Mouse (Mus musculus): ENCODE measurements around the gene Stxbp6. TPM values are rescaled to one million over a fixed set of nuclear protein-coding genes. Genes with fewer than 3 reads are reported as not detected.

The Stxbp6 gene
- total and polyA plus RNA-seq, 3 experiments = not detected

DNA sequence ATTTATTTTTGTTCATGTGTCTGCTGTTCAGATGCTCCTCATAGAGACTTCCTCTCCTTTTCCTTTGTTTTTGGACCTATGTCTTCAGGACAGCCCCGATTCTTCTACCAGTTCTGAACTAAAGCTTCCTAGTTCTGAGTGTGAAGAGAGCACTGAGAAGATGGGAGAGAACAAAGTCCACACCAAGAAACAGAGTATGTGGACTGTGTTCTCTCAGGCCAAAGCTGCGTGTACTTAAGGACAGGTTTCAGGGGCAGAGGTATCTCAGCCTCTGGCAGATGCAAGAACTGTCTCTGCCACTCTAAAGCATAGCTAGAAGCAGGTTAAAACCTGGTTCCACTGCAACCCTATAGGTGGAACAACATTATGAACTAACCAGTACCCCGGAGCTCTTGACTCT is 151.2 kb downstream of the Stxbp6 start:
- no peaks in the 10 kb centered on the region for H3K36me3 ChIP-seq (ENCODE audit: control insufficient read depth in 1 of 2, insufficient read depth in 2 of 2, low read length in 2 of 2)
- H3K9me3 ChIP-seq (replicated peaks; ENCODE audit: insufficient read depth, low read length) = no peaks in the 10 kb centered on the region
- no peak for DNase-seq (ENCODE audit: low read depth, low spot score)
- TF ChIP-seq GATA1 (IDR thresholded peaks at IDR 0.05; ENCODE audit: low read depth, low read length) (no peak), MXI1 (IDR thresholded peaks at IDR 0.05; ENCODE audit: low read depth, low read length) (no peak), NRF1 (IDR thresholded peaks at IDR 0.05; ENCODE audit: insufficient read depth, low read depth, low read length, poor library complexity, severe bottlenecking) (no peak), MYB (IDR thresholded peaks at IDR 0.05; ENCODE audit: low read depth, low read length) (no peak), GABPA (IDR thresholded peaks at IDR 0.05; ENCODE audit: low read depth, low read length) (no peak), CHD2 (IDR thresholded peaks at IDR 0.05; ENCODE audit: low read length) (no peak), MAX (IDR thresholded peaks at IDR 0.05; ENCODE audit: low read length) (no peak)
- H3K4me1 ChIP-seq (ENCODE audit: control insufficient read depth in 1 of 2, insufficient read depth in 2 of 2, low read length in 2 of 2) = no peaks in the 10 kb centered on the region
- no peak overlapping the region for H3K4me3 ChIP-seq (ENCODE audit: control insufficient read depth in 1 of 2, insufficient read depth in 1 of 2, low read depth in 2 of 2, low read length in 2 of 2)
- H3K27ac ChIP-seq (ENCODE audit: control insufficient read depth, low read depth, low read length) = no peak overlapping the region
- H3K79me2 ChIP-seq (ENCODE audit: control insufficient read depth, insufficient read depth, low read length, poor library complexity) = no peaks in the 10 kb centered on the region
- no peak overlapping the region for H3K9ac ChIP-seq (ENCODE audit: control insufficient read depth, low read depth, low read length, poor library complexity, severe bottlenecking)
- H3K27me3 ChIP-seq (ENCODE audit: control insufficient read depth in 1 of 2, insufficient read depth in 2 of 2, low read length in 2 of 2) = no peaks in the 10 kb centered on the region

GRCm38 (mm10) chr12:44922241-44922640 is 152.3 kb downstream of the Stxbp6 start:
- no peak for DNase-seq (ENCODE audit: low read depth, low spot score)
- no peaks in the 10 kb centered on the region for H3K27me3 ChIP-seq (ENCODE audit: control insufficient read depth in 1 of 2, insufficient read depth in 2 of 2, low read length in 2 of 2)
- H3K27ac ChIP-seq (ENCODE audit: control insufficient read depth, low read depth, low read length) = no peak overlapping the region
- H3K4me1 ChIP-seq (ENCODE audit: control insufficient read depth in 1 of 2, insufficient read depth in 2 of 2, low read length in 2 of 2) = no peaks in the 10 kb centered on the region
- TF ChIP-seq JUND (IDR thresholded peaks at IDR 0.05; ENCODE audit: low read depth, low read length) = no peak
- TF ChIP-seq SIN3A (IDR thresholded peaks at IDR 0.05; ENCODE audit: low read length) = no peak
- no peak for TF ChIP-seq GATA1 (IDR thresholded peaks at IDR 0.05; ENCODE audit: low read depth, low read length)
- no peak for TF ChIP-seq MYB (IDR thresholded peaks at IDR 0.05; ENCODE audit: low read depth, low read length)
- TF ChIP-seq POLR2AphosphoS2 (IDR thresholded peaks at IDR 0.05; ENCODE audit: low read length) = no peak
- no peak for TF ChIP-seq RAD21 (IDR thresholded peaks at IDR 0.05; ENCODE audit: low read depth, low read length)
- no peak for TF ChIP-seq SMC3 (IDR thresholded peaks at IDR 0.05; ENCODE audit: low read depth, low read length)
- no peak for TF ChIP-seq MAZ (IDR thresholded peaks at IDR 0.05; ENCODE audit: low read depth, low read length)
- TF ChIP-seq CHD2 (IDR thresholded peaks at IDR 0.05; ENCODE audit: low read length) = no peak
- no peak for TF ChIP-seq TBP (IDR thresholded peaks at IDR 0.05; ENCODE audit: low read depth, low read length)
- TF ChIP-seq NRF1 (IDR thresholded peaks at IDR 0.05; ENCODE audit: insufficient read depth, low read depth, low read length, poor library complexity, severe bottlenecking) = no peak
- no peak for TF ChIP-seq ETS1 (IDR thresholded peaks at IDR 0.05; ENCODE audit: low read depth, low read length)
- TF ChIP-seq MYC (IDR thresholded peaks at IDR 0.05; ENCODE audit: low read depth, low read length) = no peak
- no peaks in the 10 kb centered on the region for H3K36me3 ChIP-seq (ENCODE audit: control insufficient read depth in 1 of 2, insufficient read depth in 2 of 2, low read length in 2 of 2)
- H3K9ac ChIP-seq (ENCODE audit: control insufficient read depth, low read depth, low read length, poor library complexity, severe bottlenecking) = no peak overlapping the region
- H3K4me3 ChIP-seq (ENCODE audit: control insufficient read depth in 1 of 2, insufficient read depth in 1 of 2, low read depth in 2 of 2, low read length in 2 of 2) = no peak overlapping the region
- H3K9me3 ChIP-seq (replicated peaks; ENCODE audit: insufficient read depth, low read length) = no peaks in the 10 kb centered on the region
- no peaks in the 10 kb centered on the region for H3K79me2 ChIP-seq (ENCODE audit: control insufficient read depth, insufficient read depth, low read length, poor library complexity)

DNA sequence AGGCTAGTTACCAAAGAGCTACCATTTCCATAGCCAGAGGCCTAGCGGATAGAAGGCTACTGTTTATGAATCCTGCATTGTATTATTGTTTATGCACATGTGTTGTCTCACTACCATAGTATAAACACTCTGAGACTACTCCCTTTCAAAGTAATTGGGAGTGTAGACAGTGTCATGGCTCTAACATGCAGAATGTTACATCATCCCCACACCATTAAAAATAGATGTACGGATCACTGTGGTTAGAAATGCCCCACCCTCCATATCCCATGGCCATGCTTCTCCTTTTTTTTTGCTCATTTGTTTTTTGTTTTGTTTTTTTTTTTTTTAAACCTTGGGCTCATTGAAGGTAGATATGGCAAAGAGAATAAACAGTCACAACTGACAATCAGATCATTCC is 154.9 kb downstream of the Stxbp6 start:
- Histone ChIP-seq H3K9ac (ENCODE audit: control insufficient read depth, low read depth, low read length, poor library complexity, severe bottlenecking) (no peak overlapping the region), H3K4me1 (ENCODE audit: control insufficient read depth in 1 of 2, insufficient read depth in 2 of 2, low read length in 2 of 2) (no peaks in the 10 kb centered on the region), H3K27me3 (ENCODE audit: control insufficient read depth in 1 of 2, insufficient read depth in 2 of 2, low read length in 2 of 2) (no peaks in the 10 kb centered on the region), H3K4me3 (ENCODE audit: control insufficient read depth in 1 of 2, insufficient read depth in 1 of 2, low read depth in 2 of 2, low read length in 2 of 2) (no peak overlapping the region), H3K9me3 (replicated peaks; ENCODE audit: insufficient read depth, low read length) (no peaks in the 10 kb centered on the region), H3K27ac (ENCODE audit: control insufficient read depth, low read depth, low read length) (no peak overlapping the region), H3K36me3 (ENCODE audit: control insufficient read depth in 1 of 2, insufficient read depth in 2 of 2, low read length in 2 of 2) (no peaks in the 10 kb centered on the region), H3K79me2 (ENCODE audit: control insufficient read depth, insufficient read depth, low read length, poor library complexity) (no peaks in the 10 kb centered on the region)
- no peak for DNase-seq (ENCODE audit: low read depth, low spot score)
- TF ChIP-seq CHD1 (IDR thresholded peaks at IDR 0.05; ENCODE audit: low read depth, low read length) (no peak), SMC3 (IDR thresholded peaks at IDR 0.05; ENCODE audit: low read depth, low read length) (no peak), RCOR1 (IDR thresholded peaks at IDR 0.05; ENCODE audit: low read depth, low read length) (no peak), MEF2A (IDR thresholded peaks at IDR 0.05; ENCODE audit: extremely low read depth, insufficient replicate concordance, low read depth, low read length, poor library complexity, severe bottlenecking) (no peak), MYC (IDR thresholded peaks at IDR 0.05; ENCODE audit: low read depth, low read length) (no peak), ZNF384 (IDR thresholded peaks at IDR 0.05; ENCODE audit: low read depth, low read length) (no peak), ELF1 (IDR thresholded peaks at IDR 0.05; ENCODE audit: low read depth, low read length) (no peak), JUND (IDR thresholded peaks at IDR 0.05; ENCODE audit: low read depth, low read length) (no peak), NELFE (IDR thresholded peaks at IDR 0.05; ENCODE audit: low read depth, low read length) (no peak), MAX (IDR thresholded peaks at IDR 0.05; ENCODE audit: low read length) (no peak), CTCF (IDR thresholded peaks at IDR 0.05 in 2 of 3, conservative IDR thresholded peaks at IDR 0.05 in 1 of 3; ENCODE audit: control insufficient read depth in 1 of 3, insufficient read depth in 1 of 3, low read depth in 2 of 3, low read length in 3 of 3, poor library complexity in 1 of 3, severe bottlenecking in 1 of 3) (no peak), CHD2 (IDR thresholded peaks at IDR 0.05; ENCODE audit: low read length) (no peak), TBP (IDR thresholded peaks at IDR 0.05; ENCODE audit: low read depth, low read length) (no peak)
